Comparison of ENCODE assay signal across 8 mouse cellular contexts in genomic region chr10:61605851-61606250, GRCm38 (mm10). TPM values are rescaled to one million over a fixed set of nuclear protein-coding genes. Genes with fewer than 3 reads are reported as not detected.
DNase-seq lines count a peak whose midpoint lies in the region; ATAC-seq lines count a peak whose summit lies in the region.

No protein-coding gene starts in this region.

- no peaks in the 10 kb centered on the region for H3K4me1 ChIP-seq in neural tube, embryonic 15.5 days

- H3K36me3 ChIP-seq in neural tube, embryonic 15.5 days = no peaks in the 10 kb centered on the region

- intact Hi-C loops in left cerebral cortex, postnatal 4 days (cut with DNase I) = loop anchor here (5.0 kb wide), 1 partner anchor 51 kb away; no protein-coding TSS in a partner anchor

- H3K27ac ChIP-seq in neural tube, embryonic 15.5 days (replicated peaks) = no peak overlapping the region

- no peaks in the 10 kb centered on the region for H3K9me3 ChIP-seq in neural tube, embryonic 15.5 days (replicated peaks)

- peak; percentile 75 for DNase-seq in neural tube, embryonic 10.5 days (ENCODE audit: extremely low spot score, low spot score)
- DNase-seq in R1 (ENCODE audit: low read depth, low spot score) = peak; percentile 85
- DNase-seq in cerebellum, postnatal 10 days = peak; percentile 78 to 84
- peak; percentile 38 for DNase-seq in gastrocnemius, postnatal 25 days
- peak; percentile 61 for DNase-seq in left cerebral cortex, postnatal 4 days
- peak; percentile 54 for DNase-seq in ovary, postnatal 14 days (ENCODE audit: low spot score)
- DNase-seq in yolk sac, embryonic 10.5 days (ENCODE audit: low spot score) = peak; percentile 31

- 19% methylated on average over 8 of the region's 8 CpGs for WGBS in neural tube, embryonic 15.5 days

- H3K4me2 ChIP-seq in neural tube, embryonic 15.5 days = no peak overlapping the region

- H3K9ac ChIP-seq in neural tube, embryonic 15.5 days (replicated peaks) = no peak overlapping the region

- no peak overlapping the region for H3K4me3 ChIP-seq in neural tube, embryonic 15.5 days (replicated peaks)

- peaks cover 8% of the 10 kb centered on the region; the same call in 1 of the 2 replicates for H3K27me3 ChIP-seq in neural tube, embryonic 15.5 days (replicated peaks)

- ATAC-seq in neural tube, embryonic 15.5 days (ENCODE audit: low FRiP score) = no peak

RNA-seq across cellular contexts. Expression of gene Npffr1, which starts 10.6 kb away (rescaled TPM):
- 0.42 and 0.58 TPM in 2 replicates for polyA plus RNA-seq in neural tube, embryonic 15.5 days (2015; fragmentation: Nextera tagmentation; extraction: Ambion mirVana)
- total RNA-seq in gastrocnemius, postnatal 25 days (2021) = not detected
- total RNA-seq in left cerebral cortex, postnatal 4 days (2021) = 1 to 10 TPM; 1.4 to 2.4 TPM

RNA-seq across cellular contexts. Expression of gene Ppa1, which starts 42.5 kb away (rescaled TPM):
- polyA plus RNA-seq in neural tube, embryonic 15.5 days (2015; fragmentation: Nextera tagmentation; extraction: Ambion mirVana) = 200 and 209 TPM in 2 replicates
- 10 to 100 TPM; 46.7 to 51.8 TPM for total RNA-seq in gastrocnemius, postnatal 25 days (2021)
- total RNA-seq in left cerebral cortex, postnatal 4 days (2021) = 100 to 1,000 TPM; 126 to 138 TPM

Comparison
In these comparisons a context has a peak if more than half of its experiments do, and no peak if none do; other contexts are left out.
1. DNase-seq: peak in every context shown above with its lines; median percentile 85 in R1; 81 in cerebellum, postnatal 10 days; 75 in neural tube, embryonic 10.5 days; 61 in left cerebral cortex, postnatal 4 days; 54 in ovary, postnatal 14 days; 38 in gastrocnemius, postnatal 25 days; 31 in yolk sac, embryonic 10.5 days.